Mouse (Mus musculus): ENCODE data around the gene Pecam1. TPM values are rescaled to one million over a fixed set of nuclear protein-coding genes. Genes with fewer than 3 reads are reported as not detected.

Gene Pecam1
- total RNA-seq, 2 experiments from 2014 or later: 16.9 to 18.8 TPM

- intact Hi-C loops (cut with DNase I): loop anchor here (2.0 kb wide), 1 partner anchor 15 kb away; no protein-coding TSS in a partner anchor
- DNase-seq (ENCODE audit: low spot score in 2 of 2): no peak
Measured at GRCm38 (mm10) chr11:106673727-106674611, 76.5 kb downstream of the Pecam1 start.

- intact Hi-C loops (cut with DNase I): no loop called here
- no peak for DNase-seq (ENCODE audit: low spot score in 2 of 2)
Measured at GRCm38 (mm10) chr11:106672919-106673505, 77.4 kb downstream of the Pecam1 start.

GRCm38 (mm10) chr11:106671801-106672200, 78.6 kb downstream of the Pecam1 start:
- no peak for DNase-seq (ENCODE audit: low spot score in 2 of 2)
- intact Hi-C loops (cut with DNase I): no loop called here

- no peak for DNase-seq (ENCODE audit: low spot score in 2 of 2)
- intact Hi-C loops (cut with DNase I): no loop called here
Measured at GRCm38 (mm10) chr11:106670951-106671478, 79.4 kb downstream of the Pecam1 start.

- intact Hi-C loops (cut with DNase I): no loop called here
- no peak for DNase-seq (ENCODE audit: low spot score in 2 of 2)
Measured at GRCm38 (mm10) chr11:106670266-106670665, 80.2 kb downstream of the Pecam1 start.

- intact Hi-C loops (cut with DNase I): no loop called here
- DNase-seq (ENCODE audit: low spot score in 2 of 2): no peak
Measured at GRCm38 (mm10) chr11:106669873-106670173, 80.6 kb downstream of the Pecam1 start.

GRCm38 (mm10) chr11:106669102-106669872, 81.1 kb downstream of the Pecam1 start:
- intact Hi-C loops (cut with DNase I): no loop called here
- DNase-seq (ENCODE audit: low spot score in 2 of 2): no peak

- intact Hi-C loops (cut with DNase I): no loop called here
- no peak for DNase-seq (ENCODE audit: low spot score in 2 of 2)
Measured at GRCm38 (mm10) chr11:106668336-106668735, 82.1 kb downstream of the Pecam1 start.

- DNase-seq (ENCODE audit: low spot score in 2 of 2): no peak
- intact Hi-C loops (cut with DNase I): no loop called here
Measured at GRCm38 (mm10) chr11:106667855-106668254, 82.6 kb downstream of the Pecam1 start.

- no peak for DNase-seq (ENCODE audit: low spot score in 2 of 2)
- intact Hi-C loops (cut with DNase I): no loop called here
Measured at GRCm38 (mm10) chr11:106666470-106667107, 83.8 kb downstream of the Pecam1 start.

- intact Hi-C loops (cut with DNase I): no loop called here
- DNase-seq (ENCODE audit: low spot score in 2 of 2): no peak
Measured at GRCm38 (mm10) chr11:106665841-106666240, 84.6 kb downstream of the Pecam1 start.

GRCm38 (mm10) chr11:106665328-106665727, 85.1 kb downstream of the Pecam1 start:
- intact Hi-C loops (cut with DNase I): no loop called here
- no peak for DNase-seq (ENCODE audit: low spot score in 2 of 2)

GRCm38 (mm10) chr11:106664691-106665090, 85.7 kb downstream of the Pecam1 start:
- no peak for DNase-seq (ENCODE audit: low spot score in 2 of 2)
- intact Hi-C loops (cut with DNase I): no loop called here

GRCm38 (mm10) chr11:106663838-106664237, 86.6 kb downstream of the Pecam1 start:
- intact Hi-C loops (cut with DNase I): no loop called here
- DNase-seq (ENCODE audit: low spot score in 2 of 2): no peak

- intact Hi-C loops (cut with DNase I): no loop called here
- no peak for DNase-seq (ENCODE audit: low spot score in 2 of 2)
Measured at GRCm38 (mm10) chr11:106662634-106663407, 87.6 kb downstream of the Pecam1 start.

GRCm38 (mm10) chr11:106660453-106661081, 89.9 kb downstream of the Pecam1 start:
- intact Hi-C loops (cut with DNase I): no loop called here
- no peak for DNase-seq (ENCODE audit: low spot score in 2 of 2)

- no peak for DNase-seq (ENCODE audit: low spot score in 2 of 2)
- intact Hi-C loops (cut with DNase I): loop anchor here (2.0 kb wide), 1 partner anchor 15 kb away; no protein-coding TSS in a partner anchor
Measured at GRCm38 (mm10) chr11:106659598-106660295, 90.7 kb downstream of the Pecam1 start.
